Comparison of ENCODE assay signal across 18 mouse cellular contexts in genomic region chr2:148771397-148771796, GRCm38 (mm10). TPM values are rescaled to one million over a fixed set of nuclear protein-coding genes. Genes with fewer than 3 reads are reported as not detected.
"Had no signal": no experiment of that assay in that cellular context is flagged by ENCODE, and none has a peak within 500 bp of the region (broad histone marks: within the 10 kb centered on the region; RNA-seq: fewer than 3 reads in every experiment).

Gene Cst11, minus strand, starts transcription at chr2:148771497.

RNA-seq across cellular contexts. Expression of gene Cst11, which starts in this region (rescaled TPM):
- polyA plus RNA-seq: cortical plate, adult 2 months; embryonic facial prominence, embryonic 10.5 days; embryonic facial prominence, embryonic 11.5 days; embryonic facial prominence, embryonic 12.5 days; embryonic facial prominence, embryonic 13.5 days; embryonic facial prominence, embryonic 14.5 days; embryonic facial prominence, embryonic 15.5 days; erythroblast, embryonic 14.5 days; forebrain, embryonic 10.5 days; forebrain, embryonic 11.5 days; forebrain, embryonic 12.5 days; forebrain, embryonic 13.5 days; forebrain, embryonic 14.5 days; forebrain, embryonic 15.5 days; forebrain, embryonic 16.5 days; forebrain, postnatal 0 days; frontal cortex, adult 2 months; heart, adult 2 months had no signal
